Mouse (Mus musculus) lung, adult 18-20 months (tissue): ENCODE results near the gene 4930523C07Rik.

Experiments used
- DNase-seq, 2 experiments: peaks; one replicate each; pipeline ENCODE4 v3.0.0; 2022; ENCODE audit warnings: mixed read lengths in 2 of 2

Gene 4930523C07Rik

DNA sequence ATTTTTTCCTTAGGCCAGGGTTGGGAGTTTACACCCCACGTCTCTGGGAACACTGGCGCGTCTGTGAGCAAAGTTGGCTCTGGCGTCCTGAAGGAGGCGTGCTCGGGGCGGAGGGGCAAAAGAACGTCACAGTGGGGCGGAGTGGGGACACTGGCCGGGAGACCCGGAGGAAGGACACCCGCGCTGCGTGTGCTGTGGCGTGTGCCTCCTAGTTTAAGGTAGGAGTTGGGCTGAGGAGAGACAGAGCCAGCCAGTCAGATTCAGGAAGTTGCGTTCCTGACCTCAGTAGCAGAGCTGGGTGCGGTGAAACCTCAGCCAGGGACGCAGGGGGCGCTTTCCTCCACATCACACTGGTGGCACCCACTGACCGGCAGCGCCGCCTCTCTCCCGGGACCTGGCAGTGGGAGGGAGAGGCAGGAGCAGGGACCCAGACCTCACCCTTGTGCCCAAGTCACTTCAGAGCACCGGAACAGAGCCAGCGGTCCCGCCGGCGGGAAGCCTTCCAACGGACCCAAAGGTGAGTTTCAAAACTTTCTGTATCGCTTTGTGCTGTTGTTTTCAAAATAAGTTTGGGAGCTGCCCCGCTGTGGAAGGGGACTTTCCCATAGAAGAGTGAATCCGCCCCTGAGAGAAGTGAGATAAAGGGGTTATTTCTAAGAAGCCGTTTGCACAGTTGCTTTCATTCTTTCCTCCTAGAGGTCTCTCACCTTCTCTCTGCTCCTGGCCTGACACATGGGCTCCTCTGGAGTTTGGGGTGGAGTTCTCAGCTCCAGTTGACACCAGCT lies at the start of gene 4930523C07Rik:
Gene 4930523C07Rik, plus strand, starts transcription at position 146 of the 785 bp plus-strand sequence.
- DNase-seq: peak; percentile 92 to 93

DNA sequence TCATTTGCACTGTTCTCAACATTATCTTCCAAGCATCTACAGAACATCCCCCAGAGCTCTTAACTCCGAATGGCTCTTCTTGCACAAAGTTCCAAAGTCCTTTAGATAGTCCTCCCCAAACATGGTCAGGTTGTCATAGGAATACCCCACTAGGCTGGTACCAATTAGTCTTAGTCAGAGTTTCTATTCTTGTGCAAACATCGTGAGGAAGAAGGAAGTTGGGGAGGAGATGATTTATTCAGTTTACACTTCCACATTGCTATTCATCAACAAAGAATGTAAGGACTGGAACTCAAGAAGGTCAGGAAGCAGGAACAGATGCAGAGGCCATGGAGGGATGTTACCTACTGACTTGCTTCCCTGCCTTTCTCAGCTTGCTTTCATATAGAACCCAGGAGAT lies 46.9 kb upstream of the 4930523C07Rik start:
- no peak for DNase-seq

GRCm38 (mm10) chr1:159998349-159998748 lies 45.8 kb upstream of the 4930523C07Rik start:
- no peak for DNase-seq

- DNase-seq: no peak
Measured at GRCm38 (mm10) chr1:159999232-159999631, 45.0 kb upstream of the 4930523C07Rik start.

DNA sequence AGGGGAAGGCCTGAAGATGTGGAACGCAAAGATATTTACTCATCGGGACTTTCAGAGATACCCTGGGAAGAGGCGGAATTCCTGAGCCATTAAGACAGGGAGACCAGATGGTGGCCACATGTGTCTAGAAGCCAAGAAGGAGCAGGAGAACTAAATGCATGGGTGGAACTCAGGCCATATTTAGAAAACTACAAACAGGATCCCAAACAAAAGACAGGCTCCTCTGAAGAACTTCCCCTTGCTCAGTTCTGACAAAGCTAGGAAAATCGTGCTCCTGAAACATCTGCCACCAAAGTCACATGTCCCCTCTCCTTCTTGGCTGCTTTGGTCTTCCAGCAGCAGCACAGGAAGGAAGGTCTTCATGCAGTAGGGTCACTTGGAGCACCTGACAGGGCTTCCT lies 38.9 kb upstream of the 4930523C07Rik start:
- no peak for DNase-seq

DNA sequence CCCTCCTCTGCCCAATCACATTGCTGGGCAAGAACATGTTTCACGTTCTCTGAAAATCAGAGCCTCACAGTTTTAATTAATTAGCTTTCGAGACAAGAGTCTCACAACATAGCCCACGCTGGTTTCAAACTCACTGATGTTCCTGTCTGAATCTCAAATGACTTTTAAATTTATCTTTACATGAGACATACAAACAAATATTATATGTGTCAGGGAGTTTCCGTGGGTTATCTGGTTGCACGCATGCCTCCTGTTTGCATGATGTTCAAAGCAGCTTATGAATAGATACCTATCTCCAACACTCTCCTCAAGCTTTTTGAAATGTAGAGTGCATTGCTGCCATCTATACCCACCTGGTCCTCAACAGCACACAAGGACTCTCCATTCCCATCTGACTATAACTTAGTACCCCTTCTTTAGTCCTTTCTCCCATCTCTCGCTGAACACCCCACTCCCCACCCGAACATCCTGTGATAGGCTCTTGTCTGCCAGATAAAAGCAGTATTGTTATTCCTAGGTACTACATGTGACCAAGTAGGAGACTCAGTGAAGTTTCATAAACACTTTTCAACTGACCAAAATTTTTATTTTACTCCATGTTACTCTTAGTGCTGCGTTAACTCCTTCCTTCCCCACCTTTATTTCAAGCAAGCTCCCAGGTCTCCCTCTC lies 37.1 kb upstream of the 4930523C07Rik start:
- DNase-seq: no peak

- DNase-seq: no peak
Measured at GRCm38 (mm10) chr1:160013042-160013441, 31.1 kb upstream of the 4930523C07Rik start.

DNA sequence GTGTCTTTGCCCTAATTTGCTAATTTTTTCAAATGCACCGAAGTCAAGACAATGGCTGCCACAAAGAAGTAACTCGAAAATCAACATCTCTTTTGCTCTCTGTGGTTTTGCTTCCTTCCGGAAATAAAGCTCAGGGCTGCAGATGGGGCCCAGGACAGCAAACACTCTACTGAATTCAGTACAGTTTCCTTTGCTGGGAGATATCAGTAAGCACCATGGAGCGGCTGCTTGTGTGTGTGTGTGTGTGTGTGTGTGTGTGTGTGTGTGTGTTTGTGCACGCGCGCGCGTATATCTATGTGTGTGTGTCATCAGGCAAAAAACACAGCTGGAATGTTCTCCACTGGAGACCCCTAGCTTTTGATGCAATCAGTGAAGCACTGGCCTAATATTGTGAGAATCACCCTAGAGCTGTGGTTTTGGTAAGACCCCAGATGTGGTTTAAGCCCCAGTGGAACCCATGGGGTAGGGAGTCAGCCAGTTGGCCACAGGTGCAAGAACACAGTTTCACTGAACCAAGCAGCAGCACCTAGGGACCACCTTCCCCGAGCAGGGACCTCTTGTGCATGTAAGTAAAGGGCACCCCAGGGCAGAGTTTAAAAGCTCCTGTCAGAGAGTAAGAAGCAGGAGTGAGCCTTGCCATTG lies 19.7 kb upstream of the 4930523C07Rik start:
- DNase-seq: no peak

- DNase-seq: no peak
Measured at GRCm38 (mm10) chr1:160025146-160025894, 18.9 kb upstream of the 4930523C07Rik start.

DNA sequence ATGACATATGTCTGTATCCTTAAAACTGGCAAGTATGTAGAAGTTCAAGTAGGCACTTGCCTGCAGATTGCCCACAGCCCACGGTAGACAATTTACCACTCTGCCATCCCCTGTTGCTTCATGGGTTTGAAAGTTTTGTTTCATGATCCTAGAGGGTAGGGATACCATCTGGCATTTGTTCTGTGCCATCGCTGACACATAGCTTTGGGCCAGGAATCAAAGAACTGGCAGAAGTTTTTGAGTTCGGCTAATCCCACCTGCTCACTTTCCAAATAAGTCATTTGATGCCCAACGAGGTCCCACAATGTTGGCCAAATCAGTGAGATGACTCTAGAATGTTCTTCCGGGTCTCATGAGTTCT lies 18.3 kb upstream of the 4930523C07Rik start:
- no peak for DNase-seq

GRCm38 (mm10) chr1:160027939-160028338 lies 16.2 kb upstream of the 4930523C07Rik start:
- DNase-seq: no peak

DNA sequence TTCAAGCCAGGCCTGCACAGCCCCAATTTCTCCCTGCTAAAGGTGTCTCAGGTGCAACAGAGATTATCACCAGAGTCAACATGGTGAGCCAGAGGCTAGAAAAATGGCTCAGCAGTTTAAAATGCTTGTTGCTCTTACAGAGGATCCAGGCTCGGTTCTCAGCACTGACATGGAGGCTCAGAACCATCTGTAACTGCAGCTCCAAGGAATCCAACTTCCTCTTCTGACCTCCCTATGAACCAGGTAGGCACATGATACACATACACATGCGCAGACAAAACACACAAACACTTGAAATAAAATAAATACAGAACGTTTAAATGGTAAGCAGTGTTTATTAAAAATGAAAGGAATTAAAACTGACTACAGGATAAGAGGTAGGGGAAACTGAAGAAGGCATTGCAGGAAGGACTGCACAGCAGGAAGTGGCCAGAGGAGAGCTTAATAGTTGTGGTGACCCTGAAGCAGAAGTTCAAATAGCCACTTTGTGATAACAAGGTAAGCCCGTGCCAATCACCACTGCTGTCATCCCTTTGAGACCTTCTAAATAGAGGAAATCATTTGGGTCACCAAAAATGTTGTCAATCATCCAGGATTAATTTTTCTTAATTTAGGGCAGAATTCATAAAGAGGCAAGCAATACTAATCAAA lies 10.1 kb upstream of the 4930523C07Rik start:
- no peak for DNase-seq

DNA sequence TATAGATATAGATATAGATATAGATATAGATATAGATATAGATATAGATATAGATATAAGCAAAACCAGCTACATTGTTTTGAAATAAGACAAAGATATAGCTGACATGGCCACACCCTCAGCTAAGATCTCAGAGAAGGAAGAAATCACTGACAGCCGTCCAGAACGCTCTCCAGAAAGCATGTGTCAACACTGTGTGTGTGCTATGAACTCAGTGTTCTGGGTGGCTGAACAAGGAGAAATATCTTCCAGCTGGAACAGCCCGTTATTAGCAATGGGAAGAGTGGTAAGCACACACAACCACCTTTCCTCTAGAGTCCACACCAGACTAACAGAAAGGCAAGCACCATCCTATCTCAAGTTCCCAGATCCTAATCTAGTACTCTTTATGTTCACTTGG lies 8.6 kb upstream of the 4930523C07Rik start:
- DNase-seq: peak in 1 of 2 experiments; percentile 62

DNA sequence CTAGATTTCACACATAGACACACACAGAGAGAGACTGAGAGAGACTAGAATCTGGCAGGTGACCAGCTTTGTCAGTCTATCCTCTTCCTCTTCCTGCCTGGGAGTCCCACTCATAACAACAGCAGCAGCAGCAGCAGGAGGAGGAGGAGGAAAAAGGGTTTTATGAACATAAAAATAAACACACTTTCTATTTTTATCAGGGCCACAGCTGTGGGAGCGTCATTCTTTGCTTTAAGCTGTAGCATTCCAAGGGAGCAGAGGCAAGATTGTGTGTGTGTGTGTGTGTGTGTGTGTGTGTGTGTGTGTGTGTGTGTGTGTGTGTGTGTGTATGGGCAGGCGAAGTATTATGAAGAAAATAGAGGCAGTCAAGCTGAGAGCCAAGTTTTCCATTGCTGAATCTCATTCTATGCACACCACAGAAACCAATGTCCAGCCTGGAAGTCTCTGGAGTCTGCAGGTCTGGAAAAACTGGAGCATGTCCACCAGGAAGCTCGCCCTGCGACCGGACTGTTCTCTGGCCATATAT lies 7.1 kb upstream of the 4930523C07Rik start:
- peak in 1 of 2 experiments; percentile 56 for DNase-seq

DNA sequence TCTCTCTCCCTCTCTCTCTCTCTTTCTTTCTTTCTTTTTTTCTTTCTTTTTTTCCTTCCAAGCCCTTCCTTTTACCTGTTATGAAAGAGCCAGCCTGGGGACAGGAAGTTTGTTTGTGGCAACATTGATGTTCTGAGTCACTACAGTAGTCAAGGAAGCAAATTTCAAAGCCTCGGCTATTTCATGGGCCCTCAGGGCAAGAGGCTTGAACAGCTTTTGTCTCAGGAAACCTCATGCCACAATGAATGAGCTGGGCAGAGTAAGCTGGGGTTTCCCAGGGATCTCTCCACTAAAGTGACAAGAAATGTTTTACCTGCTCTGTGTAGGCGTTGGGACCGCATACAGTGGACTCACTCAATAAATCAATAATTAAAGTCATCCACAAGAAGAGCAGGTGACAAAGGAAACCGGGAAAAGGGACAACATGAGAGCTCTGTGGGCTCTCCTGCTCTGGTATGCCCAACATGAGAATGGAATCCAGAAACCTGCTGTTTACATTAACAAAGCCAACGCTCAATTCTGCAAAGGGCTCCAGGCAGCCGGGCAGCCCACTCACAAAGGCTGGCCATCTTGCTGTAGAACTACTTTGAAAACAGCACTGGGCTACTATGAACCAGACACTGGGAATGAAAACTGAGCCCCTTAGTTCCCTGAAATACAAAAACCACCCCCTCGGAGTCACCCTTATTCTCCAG lies 4.1 kb upstream of the 4930523C07Rik start:
- peak in 1 of 2 experiments; percentile 65 for DNase-seq

GRCm38 (mm10) chr1:160041264-160041775 lies 2.9 kb upstream of the 4930523C07Rik start:
- no peak for DNase-seq

GRCm38 (mm10) chr1:160042351-160042750 lies 1.8 kb upstream of the 4930523C07Rik start:
- DNase-seq: no peak

GRCm38 (mm10) chr1:160043271-160043975 lies 759 bp upstream of the 4930523C07Rik start:
- peak in 1 of 2 experiments; percentile 57 for DNase-seq

DNA sequence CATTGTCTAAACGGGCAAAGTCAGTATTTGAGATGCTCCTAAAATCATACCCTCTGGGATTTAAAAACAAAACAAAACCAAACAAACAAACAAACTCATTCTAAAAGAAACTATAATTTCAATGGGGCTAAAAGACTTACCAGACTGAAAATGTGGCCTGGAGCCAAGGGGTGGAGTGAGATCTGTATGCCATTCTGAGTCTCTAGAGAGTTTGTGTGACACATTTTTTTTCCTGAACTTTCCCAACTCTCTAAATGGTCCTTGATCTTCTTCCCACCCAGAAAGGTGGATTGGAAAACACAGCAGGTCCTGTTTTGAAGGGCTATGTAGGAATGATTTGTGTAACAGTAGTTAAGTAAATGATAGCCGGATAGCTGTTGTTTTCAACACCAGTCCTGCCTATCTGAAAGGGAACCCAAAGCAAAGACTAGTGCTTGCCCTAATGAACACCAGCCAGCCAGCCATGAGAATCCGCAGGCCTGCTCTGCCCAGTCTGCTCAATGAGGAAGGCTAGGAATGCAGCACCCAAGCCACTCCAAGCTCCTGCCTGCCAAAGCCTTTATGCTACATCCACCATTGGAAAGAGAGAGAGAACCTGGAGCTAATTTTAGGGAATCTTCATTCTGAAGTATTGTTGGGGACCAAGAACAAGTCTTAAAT lies 1.0 kb downstream of the 4930523C07Rik start:
- peak; percentile 65 to 66 for DNase-seq

GRCm38 (mm10) chr1:160045971-160046370 lies 1.8 kb downstream of the 4930523C07Rik start:
- DNase-seq: no peak
